Mouse (Mus musculus): Measurements from ENCODE around the gene D8Ertd738e.

Gene D8Ertd738e

GRCm38 (mm10) chr8:84202938-84203917 is 46.3 kb downstream of the D8Ertd738e start:
- in situ Hi-C loops (cut with MboI, MseI): loop anchor here (10.0 kb wide), 1 partner anchor 1418 kb away; no protein-coding TSS in a partner anchor

DNA sequence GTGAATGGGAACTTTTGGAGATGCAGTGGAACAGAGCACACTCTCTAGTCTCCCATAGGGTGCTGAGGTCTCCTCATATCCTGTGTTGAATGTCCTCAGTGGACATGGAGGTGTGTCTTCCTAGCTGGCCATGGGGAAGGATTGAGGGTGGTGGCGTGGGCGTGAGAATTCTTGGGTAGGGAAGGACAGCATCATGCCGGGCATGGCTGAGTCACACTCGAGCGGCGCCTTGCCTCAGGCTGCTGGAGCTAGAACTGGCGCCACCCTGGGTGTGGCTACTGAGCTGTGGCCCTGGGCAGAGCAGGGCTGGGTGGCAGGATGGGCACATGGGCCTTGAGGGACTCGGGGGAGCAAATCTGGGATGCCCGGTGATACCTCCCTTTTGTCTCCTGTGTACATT is 47.1 kb downstream of the D8Ertd738e start:
- in situ Hi-C loops (cut with MboI, MseI): loop anchor here (10.0 kb wide), 1 partner anchor 1418 kb away; no protein-coding TSS in a partner anchor

DNA sequence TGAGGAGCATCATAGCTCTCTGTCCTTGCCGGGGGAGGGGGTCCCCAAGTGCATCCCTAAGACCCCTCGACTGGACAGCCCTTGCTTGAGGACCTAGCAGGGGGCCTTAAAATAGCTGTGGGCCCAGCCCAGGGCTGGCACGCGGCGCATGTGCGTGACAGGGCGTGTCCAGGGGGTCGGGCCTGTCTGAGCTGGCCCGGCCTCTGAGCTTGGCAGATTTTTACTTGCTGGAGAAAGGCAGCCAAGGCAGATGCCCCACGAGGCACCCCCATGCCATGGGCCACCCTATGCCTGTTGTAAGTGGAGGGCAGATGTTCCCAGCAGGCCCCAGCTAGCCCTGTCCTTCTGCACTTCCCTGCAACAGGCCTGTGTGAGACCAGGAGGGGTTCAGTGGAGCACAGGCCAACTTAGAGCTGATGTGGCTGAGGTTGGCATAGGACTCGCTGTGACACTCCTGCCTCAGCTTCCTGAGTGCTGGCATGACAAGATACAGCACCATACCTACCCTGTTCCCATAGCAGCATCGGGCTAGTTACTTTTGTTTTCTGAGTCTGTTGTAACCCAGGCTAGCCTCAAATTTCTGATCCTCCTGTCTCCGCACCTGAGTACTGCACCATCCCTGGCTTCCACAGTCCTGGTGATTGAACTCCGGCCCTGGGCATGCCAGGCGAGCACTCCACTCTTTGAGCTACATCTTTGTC is 47.8 kb downstream of the D8Ertd738e start:
- in situ Hi-C loops (cut with MboI, MseI): loop anchor here (10.0 kb wide), 1 partner anchor 1417 kb away; no protein-coding TSS in a partner anchor

- in situ Hi-C loops (cut with MboI, MseI): loop anchor here (10.0 kb wide), 1 partner anchor 1416 kb away; no protein-coding TSS in a partner anchor
Observed at GRCm38 (mm10) chr8:84200652-84201544, 48.6 kb downstream of the D8Ertd738e start.

DNA sequence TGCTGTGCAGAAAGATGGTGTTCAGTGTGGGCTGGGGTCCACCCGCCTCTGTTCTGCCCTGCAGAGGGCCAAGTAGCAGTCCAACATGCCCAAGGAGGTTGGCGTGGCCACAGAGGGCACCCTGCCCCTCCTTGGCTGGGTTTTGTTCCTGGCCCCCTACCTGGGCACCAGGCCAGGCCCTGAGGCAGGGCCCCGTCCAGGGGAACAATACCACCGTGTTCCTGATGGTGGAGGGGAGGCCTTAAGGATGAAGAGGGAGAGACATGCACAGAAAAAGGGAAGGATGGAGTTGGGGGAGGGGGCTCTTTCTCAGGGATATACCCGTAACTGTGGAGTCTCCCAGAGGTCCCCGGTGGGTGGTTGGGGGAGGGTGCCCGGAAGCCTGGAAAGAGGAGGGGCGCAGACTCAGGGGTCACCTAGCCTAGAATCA is 49.4 kb downstream of the D8Ertd738e start:
- in situ Hi-C loops (cut with MboI, MseI): loop anchor here (10.0 kb wide), 1 partner anchor 1415 kb away; no protein-coding TSS in a partner anchor

DNA sequence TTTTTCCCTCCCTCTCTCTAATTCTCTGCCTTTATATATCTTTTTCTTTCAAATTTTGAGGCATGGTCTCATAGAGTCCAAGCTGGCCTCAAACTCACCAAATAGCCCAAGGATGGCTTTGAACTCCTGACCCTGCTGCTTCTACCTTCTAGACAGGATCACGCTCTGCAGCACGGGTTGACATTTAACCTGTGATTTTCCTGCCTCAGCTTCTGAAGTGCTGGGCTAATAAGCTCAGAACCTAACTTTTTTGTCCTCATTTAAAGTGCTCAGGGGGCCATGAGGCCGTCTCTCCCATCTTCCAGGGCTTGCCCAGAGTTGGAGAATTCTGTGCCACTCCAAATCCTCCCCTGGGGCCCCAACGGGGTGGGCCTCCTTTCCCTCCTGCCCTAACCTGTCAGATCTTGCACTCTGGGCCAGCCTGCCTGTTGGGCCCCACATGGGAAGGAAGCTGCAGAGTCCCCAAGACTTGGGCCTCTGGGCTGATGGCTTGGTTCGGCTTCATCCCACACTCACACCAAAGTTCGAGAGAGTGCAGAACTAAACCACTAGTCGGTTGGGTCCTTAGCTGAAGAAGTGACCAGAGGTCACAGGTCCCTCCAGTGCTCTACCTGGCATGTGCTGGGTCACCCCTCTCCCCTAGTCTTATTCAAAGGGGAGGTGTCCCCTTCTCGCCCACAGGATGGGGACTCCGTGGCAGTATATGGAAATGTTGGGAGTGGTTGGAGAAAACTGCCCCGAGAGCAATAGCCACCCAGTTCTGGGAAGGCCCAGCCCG is 50.0 kb downstream of the D8Ertd738e start:
- in situ Hi-C loops (cut with MboI, MseI): loop anchor here (10.0 kb wide), 1 partner anchor 1415 kb away; no protein-coding TSS in a partner anchor

DNA sequence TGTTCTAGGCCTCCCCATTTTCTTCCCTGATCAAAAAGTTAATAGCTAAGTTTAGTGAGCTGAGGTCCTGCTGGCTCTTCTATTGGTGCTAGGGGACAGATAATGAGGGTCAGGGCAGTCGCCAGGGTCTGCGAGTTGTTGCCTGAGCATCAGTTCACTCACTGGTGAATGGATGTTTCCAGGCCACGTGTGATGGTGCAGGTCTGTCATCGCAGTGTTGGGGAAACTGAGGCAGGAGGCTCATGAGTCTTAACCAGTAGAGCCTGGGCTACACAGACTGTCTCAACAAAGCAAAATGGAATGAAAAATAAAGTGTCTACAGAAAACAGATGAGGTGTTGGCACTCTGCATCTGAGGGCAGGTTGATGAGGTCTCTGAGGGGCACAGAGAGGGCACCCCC is 50.6 kb downstream of the D8Ertd738e start:
- in situ Hi-C loops (cut with MboI, MseI): no loop called here

DNA sequence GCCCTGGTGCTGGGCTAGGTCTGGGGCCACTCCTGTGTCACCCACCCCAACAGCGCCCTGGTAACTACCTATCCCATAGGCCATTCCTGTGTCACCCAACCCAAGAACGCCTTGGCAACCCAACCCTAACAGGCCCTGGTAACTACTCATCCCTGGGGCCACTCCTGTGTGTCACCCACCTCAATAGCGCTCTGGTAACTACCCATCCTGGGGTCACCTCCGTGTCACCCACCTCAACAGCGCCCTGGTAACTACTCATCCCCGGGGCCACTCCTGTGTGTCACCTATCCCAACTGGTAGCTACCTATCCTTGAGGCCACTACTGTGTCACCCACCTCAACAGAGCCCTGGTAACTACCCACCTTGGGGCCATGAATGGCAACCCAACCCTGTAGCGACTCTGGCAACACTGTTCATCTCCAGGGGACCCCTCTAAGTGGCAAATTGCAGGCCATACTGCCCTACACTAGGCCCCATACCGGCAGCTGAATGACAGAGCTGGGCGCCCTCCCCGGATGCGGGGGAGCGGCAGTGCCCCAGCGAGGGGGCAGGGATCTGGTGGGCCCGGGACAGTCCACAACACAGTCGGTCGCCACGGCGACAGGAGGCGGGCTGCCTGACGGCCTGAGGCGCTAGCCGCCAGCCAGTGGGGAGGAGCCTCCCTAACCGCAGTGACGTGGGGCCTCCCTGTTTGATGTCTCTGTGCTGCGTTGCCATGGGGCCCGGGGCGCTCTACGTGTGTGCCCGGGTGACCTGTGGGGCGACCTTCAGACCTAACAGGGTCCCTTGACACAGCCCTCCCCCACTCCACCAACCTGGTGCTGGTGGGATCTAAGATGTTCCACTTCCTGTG is 51.4 kb downstream of the D8Ertd738e start:
- in situ Hi-C loops (cut with MboI, MseI): no loop called here

DNA sequence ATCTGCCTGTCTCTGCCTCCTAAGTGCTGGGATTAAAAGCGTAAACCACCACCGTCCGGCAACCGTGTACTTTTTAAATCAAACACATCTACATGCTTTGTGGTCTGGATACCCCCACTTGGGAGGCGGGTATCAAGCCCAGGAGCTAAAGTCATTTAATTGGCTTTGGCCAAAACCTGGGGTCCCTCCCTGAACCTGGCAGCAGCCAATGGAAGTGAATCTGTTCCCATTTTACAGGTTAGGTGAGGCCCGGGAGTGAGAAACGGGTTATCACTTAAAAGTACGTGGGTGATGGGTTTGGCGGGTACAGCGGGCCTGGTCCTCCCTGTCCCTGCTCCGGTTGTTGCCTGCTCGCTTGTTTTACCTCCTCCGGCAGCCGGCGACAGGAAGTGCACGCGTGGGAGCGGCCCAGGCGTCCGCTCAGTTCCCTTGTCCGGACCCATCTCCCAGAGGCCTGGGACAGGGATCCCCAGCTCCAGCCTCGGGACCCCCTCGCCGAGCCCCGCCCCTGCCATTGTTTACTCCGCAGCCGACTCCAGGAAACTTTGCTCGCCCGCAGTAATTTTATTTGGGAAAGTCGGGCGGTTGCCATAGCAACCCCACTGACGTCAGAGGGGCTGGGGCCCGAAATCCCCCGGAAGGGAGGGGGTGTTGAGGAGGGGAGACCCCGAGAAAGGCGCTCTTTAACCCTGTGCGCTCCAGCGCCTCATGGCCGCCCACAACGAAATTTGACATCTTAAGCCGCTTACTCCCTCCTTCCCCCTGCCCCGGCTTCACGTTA is 52.2 kb downstream of the D8Ertd738e start:
- in situ Hi-C loops (cut with MboI, MseI): no loop called here
